Mouse (Mus musculus) NIH3T3 (cell line): ENCODE data around the gene Mitd1.
A peak's percentile ranks its signal among the peaks of the same experiment; 100 is the strongest.

Source experiments
- DNase-seq: peaks from one replicate; pipeline ENCODE4 v3.0.0-alpha.2; 2012; ENCODE audit warnings: low read depth

Gene Mitd1

GRCm38 (mm10) chr1:37890025-37890652 lies at the start of gene Mitd1, which contains the start of gene Mrpl30:
Gene Mitd1, minus strand, starts transcription at chr1:37890411.
Gene Mrpl30, plus strand, starts transcription at chr1:37890477.
- peak; percentile 95 for DNase-seq

DNA sequence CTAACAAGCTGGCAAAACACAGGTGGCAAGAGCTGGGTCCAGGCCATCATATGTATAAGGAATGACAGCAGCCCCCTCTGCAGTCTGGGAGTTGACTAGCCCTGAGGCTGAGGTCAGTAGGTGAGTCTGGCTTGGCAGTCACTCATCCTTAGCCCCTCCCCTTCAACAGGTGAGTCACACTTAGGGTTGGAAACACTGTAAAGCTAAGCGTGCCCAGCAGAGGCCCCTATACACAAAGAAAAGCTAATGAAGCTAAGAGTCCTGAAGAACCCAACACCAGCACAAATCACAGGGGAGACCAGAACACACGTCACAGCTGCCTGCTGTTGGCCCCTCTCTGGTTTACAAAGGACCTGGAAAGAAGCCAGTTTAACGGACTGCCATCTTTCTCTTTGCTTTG lies 41.6 kb upstream of the Mitd1 start:
- peak; percentile 89 for DNase-seq

DNA sequence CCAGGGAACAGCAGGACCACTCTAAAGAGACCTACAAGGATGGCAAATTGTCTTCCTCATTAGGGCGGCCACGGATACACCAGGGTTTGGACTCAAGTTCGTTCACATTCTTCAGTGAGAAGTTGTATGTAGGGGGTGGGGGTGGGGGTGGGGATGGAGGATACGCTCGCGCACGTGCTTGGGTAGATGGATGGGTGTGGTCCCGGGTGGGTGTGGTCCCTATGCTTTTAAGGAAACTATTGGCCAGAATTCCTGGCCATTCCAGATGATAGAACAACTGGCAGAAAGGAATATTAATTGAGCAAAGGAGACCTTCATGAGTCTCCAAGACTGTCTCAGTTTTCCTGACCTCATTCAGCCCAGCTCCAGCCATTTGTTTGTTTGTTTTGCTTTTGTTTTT lies 35.8 kb upstream of the Mitd1 start:
- DNase-seq = no peak

- no peak for DNase-seq
Observed at GRCm38 (mm10) chr1:37922536-37922935, 32.3 kb upstream of the Mitd1 start.

DNA sequence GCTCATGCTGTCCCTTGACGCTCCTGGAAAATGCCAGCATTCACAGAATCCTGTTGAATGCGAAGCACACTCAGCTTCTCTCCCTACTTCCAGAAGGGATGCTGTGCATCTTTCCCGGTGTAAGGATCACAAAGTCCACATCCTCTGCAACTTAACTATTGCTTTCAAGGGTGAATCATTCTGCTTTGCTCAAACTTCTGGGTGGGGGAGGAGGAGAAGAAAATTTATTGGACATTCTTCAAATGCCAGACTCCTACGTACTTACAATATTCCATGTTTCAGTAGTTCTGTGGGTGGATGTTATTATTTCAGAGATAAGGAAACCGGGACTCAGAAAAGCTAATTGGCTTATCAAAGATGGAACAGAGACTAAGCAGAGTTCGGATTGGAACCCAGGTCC lies 27.9 kb upstream of the Mitd1 start:
- peak; percentile 51 for DNase-seq

DNA sequence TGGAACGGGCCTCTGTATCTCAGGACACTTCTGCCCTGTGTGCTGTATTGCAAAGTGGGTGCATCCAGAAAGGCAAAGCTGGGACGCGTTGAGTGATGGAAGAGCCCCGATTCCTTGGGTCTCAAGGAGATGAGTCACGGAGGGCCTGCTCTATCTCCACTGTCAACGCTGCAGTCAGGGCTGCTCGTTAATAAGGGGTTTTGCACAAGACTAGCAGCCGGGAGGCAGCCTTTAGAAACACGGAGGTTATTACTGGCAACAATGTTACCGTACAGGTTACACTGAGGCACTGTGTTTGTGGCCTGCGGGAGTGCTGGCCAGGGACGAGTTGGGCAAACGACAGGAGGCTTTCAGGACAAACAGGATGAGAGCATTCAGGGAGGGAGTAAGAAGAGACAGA lies 27.5 kb upstream of the Mitd1 start:
- peak; percentile 58 for DNase-seq

DNA sequence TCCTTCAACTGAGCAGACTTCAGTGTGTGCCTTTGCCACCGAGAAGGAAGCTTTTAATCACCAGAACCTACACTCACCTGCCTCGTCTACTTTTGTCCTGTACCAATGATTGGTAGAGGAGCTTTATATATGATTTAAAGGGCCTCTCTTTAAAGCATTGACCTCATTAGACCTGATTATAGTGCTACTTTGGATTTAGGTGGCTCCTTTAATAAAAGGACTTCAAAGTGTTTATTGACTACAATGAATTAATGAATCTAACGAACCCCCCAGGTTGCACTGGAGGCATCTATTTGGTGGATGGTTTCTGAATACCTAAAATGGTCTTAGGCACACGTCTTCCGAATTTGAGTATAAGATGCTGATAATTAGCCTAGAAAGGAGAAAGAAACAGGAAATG lies 26.2 kb upstream of the Mitd1 start, which contains the start of gene Lyg2:
Gene Lyg2, minus strand, starts transcription at position 101 of the 400 bp plus-strand sequence.
- no peak for DNase-seq

DNA sequence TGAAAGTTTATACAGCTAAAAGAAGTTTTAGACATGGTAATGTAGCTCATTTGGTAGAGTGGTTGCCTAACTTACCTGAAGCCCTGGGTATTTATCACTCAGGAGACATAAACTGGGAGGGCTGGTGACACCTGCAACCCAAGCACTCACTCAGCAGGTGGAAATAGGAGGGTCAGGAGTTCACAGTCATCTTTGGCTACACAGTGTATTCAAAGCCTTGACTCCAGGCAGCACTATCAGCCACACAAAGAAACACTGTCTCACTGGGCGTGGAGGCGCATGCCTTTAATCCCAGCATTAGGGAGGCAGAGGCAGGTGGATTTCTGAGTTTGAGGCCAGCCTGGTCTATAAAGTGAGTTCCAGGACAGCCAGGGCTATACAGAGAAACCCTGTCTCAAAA lies 22.5 kb upstream of the Mitd1 start:
- DNase-seq = no peak

DNA sequence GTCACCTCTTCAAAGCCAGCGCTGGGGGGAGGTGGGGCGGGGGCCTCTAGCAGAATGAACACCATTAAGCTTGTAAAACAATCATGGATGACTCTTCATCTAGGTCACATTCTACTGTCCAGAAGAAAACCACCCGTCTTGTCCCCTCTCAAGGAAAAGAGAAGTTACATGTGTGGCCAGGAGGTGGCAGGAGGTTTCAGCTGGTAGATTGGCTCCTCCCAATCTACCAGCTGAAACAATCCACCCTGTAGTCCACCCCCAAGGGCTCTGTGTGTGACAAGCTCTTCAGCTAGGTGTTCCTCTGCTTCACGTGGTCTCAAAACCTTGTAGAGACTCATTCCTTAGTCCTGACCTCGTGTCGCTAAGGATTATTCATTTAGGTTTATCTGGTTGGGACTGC lies 13.0 kb upstream of the Mitd1 start:
- DNase-seq = peak; percentile 61

- no peak for DNase-seq
Observed at GRCm38 (mm10) chr1:37900288-37900687, 10.1 kb upstream of the Mitd1 start.

DNA sequence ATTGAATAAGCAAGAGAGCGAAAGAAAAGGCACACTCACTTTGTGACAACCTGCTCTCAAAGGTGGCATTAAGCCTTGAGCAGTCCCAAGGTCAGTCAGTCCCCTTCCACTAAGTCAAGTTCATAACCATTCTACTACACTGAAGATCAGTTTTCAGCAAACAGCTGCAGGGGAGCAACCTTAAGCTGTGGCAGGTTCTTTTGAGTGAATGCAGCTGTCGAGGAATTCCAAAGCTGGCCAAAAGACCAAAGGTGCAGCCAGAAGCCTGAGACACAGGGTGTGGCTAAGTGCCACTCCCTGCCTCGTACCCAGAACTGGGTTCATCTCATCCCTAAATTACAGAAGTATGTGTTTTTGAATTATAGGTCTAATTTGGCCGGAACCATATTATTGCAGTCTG lies 9.6 kb upstream of the Mitd1 start:
- DNase-seq = no peak

- DNase-seq = peak; percentile 52
Observed at GRCm38 (mm10) chr1:37894606-37895005, 4.4 kb upstream of the Mitd1 start.

DNA sequence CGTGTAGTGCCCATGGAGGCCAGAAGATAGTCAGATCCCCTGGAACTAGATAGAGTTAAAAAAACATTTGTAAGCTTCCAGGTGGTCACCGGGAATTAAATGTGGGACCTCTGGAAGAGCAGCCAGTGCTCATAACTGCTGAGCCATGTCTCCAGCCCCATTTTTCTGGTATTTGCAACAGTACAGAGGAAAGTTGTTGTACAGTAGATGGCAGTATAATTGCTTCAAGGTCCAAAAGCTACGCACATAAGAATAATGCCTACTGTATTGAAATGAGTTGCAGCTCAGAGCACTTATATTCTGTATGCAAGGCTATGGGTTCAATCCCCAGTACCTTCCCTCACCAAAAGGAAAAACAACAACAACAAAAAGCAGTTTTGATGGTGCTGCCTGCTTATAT lies 1.2 kb upstream of the Mitd1 start:
- DNase-seq = peak; percentile 69

GRCm38 (mm10) chr1:37889206-37889605 lies 1.0 kb downstream of the Mitd1 start:
- no peak for DNase-seq

DNA sequence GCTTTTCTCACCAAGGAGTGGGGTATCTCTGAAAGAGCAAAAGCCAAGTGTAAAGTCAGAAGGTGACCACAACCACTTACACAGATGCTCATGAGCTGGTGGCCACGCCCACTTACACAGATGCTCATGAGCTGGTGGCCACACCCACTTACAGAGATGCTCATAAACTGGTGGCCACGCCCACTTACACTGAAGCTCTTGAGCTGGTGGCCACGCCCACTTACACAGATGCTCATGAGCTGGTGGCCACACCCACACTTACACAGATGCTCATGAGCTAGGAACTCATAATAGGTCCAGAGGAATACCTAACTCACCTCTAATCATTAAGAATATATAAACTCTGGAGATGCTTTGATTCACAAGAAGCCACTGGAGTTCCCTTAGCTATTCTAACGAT lies 5.8 kb downstream of the Mitd1 start:
- peak; percentile 64 for DNase-seq

GRCm38 (mm10) chr1:37883411-37883810 lies 6.8 kb downstream of the Mitd1 start:
- no peak for DNase-seq

DNA sequence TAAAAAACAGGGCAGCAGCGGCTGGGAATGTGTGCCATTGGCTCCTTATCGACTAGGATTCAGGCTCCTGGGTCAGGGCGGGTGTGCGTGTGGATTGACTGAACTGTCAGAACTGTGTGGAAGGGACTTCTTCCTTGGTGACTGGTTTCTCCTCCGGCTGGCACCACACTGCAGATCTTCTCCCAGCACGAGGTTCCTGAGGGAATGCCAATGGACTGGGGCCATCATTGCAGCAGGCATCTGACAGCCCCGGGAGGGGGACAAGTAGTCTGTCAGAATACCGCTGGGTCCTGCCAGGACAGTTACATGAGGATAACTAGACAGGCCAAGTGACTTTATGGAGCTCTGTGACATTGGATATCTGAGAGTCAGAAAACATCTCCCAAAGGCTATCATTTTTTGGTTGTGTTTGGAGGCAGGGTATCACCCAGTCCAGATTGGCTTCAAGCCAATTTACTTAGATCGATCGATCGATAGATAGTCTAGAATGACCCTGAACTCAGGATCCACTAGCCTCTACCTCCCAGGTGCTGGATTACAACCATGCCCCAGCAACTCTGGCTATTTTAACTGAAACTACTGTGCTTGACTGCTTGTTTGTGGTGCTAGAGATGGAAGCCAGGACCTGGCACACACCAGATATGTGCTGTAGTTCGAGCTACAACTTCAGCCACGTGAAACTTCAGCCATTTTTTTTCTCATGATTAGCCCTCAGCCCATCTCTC lies 12.3 kb downstream of the Mitd1 start:
- DNase-seq = no peak

DNA sequence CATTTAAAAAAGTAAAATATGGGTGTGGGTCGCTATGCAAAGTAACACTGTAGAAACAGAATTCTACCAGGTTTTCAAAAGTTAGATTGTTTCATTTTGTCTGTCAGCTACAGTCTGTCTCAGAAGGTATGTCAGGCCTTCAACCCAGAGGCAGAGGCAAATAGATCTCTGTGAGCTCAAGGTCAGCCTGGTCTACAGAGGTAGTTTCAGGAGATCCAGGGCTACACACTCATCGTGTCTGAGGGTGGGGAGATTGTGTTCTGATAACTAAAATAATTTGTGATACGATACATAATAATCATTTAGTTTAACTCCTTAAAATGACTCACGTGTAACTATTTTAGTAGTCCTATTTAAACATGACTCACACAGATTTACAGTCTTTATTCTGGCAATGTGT lies 17.1 kb downstream of the Mitd1 start:
- DNase-seq = peak; percentile 8

GRCm38 (mm10) chr1:37872131-37873067 lies 17.8 kb downstream of the Mitd1 start:
- peak; percentile 95 for DNase-seq

- DNase-seq = peak; percentile 88
Observed at GRCm38 (mm10) chr1:37871704-37872103, 18.5 kb downstream of the Mitd1 start, which contains the start of gene Lipt1. Gene Lipt1, plus strand, starts transcription at chr1:37871738.

- DNase-seq = no peak
Observed at GRCm38 (mm10) chr1:37869362-37869761, 20.8 kb downstream of the Mitd1 start.

GRCm38 (mm10) chr1:37868640-37869039 lies 21.6 kb downstream of the Mitd1 start:
- DNase-seq = no peak
